Mouse (Mus musculus): ENCODE results near the gene C2cd3. TPM values are rescaled to one million over a fixed set of nuclear protein-coding genes. Genes with fewer than 3 reads are reported as not detected.
A peak's percentile ranks its signal among the peaks of the same experiment; 100 is the strongest.

Gene C2cd3
- total and polyA plus RNA-seq, 3 experiments = 8.5 to 23.5 TPM; not detected in 1

- H3K9me3 ChIP-seq (replicated peaks; ENCODE audit: insufficient read depth, low read length) = no peaks in the 10 kb centered on the region
- TF ChIP-seq MYC (IDR thresholded peaks at IDR 0.05; ENCODE audit: low read depth, low read length) = no peak
- TF ChIP-seq USF1 (IDR thresholded peaks at IDR 0.05; ENCODE audit: low read depth, low read length) = no peak
- TF ChIP-seq MAZ (IDR thresholded peaks at IDR 0.05; ENCODE audit: low read depth, low read length) = no peak
- H3K4me3 ChIP-seq (ENCODE audit: control insufficient read depth in 1 of 2, insufficient read depth in 1 of 2, low read depth in 2 of 2, low read length in 2 of 2) = no peak overlapping the region
- H3K27me3 ChIP-seq (ENCODE audit: control insufficient read depth in 1 of 2, insufficient read depth in 2 of 2, low read length in 2 of 2) = no peaks in the 10 kb centered on the region
- H3K4me1 ChIP-seq (ENCODE audit: control insufficient read depth in 1 of 2, insufficient read depth in 2 of 2, low read length in 2 of 2) = peaks cover 3 to 10% of the 10 kb centered on the region in 2 experiments; a peak in 3 of 4 replicates
- no peak overlapping the region for H3K9ac ChIP-seq (ENCODE audit: control insufficient read depth, low read depth, low read length, poor library complexity, severe bottlenecking)
- H3K36me3 ChIP-seq (ENCODE audit: control insufficient read depth in 1 of 2, insufficient read depth in 2 of 2, low read length in 2 of 2) = peaks cover 0 to 10% of the 10 kb centered on the region in 2 experiments; a peak in 2 of 4 replicates
- no peaks in the 10 kb centered on the region for H3K79me2 ChIP-seq (ENCODE audit: control insufficient read depth, insufficient read depth, low read length, poor library complexity)
- DNase-seq (ENCODE audit: low read depth, low spot score) = peak; percentile 72
- no peak overlapping the region for H3K27ac ChIP-seq (ENCODE audit: control insufficient read depth, low read depth, low read length)
Measured at GRCm38 (mm10) chr7:100443728-100444127, 71.7 kb downstream of the C2cd3 start.

GRCm38 (mm10) chr7:100446271-100446670, 74.2 kb downstream of the C2cd3 start:
- H3K27ac ChIP-seq (ENCODE audit: control insufficient read depth, low read depth, low read length) = no peak overlapping the region
- no peak overlapping the region for H3K9ac ChIP-seq (ENCODE audit: control insufficient read depth, low read depth, low read length, poor library complexity, severe bottlenecking)
- peaks cover 10 to 23% of the 10 kb centered on the region in 2 experiments; a peak in 3 of 4 replicates for H3K4me1 ChIP-seq (ENCODE audit: control insufficient read depth in 1 of 2, insufficient read depth in 2 of 2, low read length in 2 of 2)
- no peaks in the 10 kb centered on the region for H3K79me2 ChIP-seq (ENCODE audit: control insufficient read depth, insufficient read depth, low read length, poor library complexity)
- TF ChIP-seq USF2 (IDR thresholded peaks at IDR 0.05; ENCODE audit: borderline replicate concordance in 1 of 2, insufficient read depth in 1 of 2, low read depth in 1 of 2, low read length in 2 of 2) (no peak), TCF12 (IDR thresholded peaks at IDR 0.05; ENCODE audit: low read depth, low read length) (no peak), CHD2 (IDR thresholded peaks at IDR 0.05; ENCODE audit: low read length) (no peak), HCFC1 (IDR thresholded peaks at IDR 0.05; ENCODE audit: low read depth, low read length) (no peak), ZKSCAN1 (IDR thresholded peaks at IDR 0.05; ENCODE audit: low read depth, low read length) (no peak), TAL1 (IDR thresholded peaks at IDR 0.05; ENCODE audit: low read length) (no peak), TBP (IDR thresholded peaks at IDR 0.05; ENCODE audit: low read depth, low read length) (no peak), MEF2A (IDR thresholded peaks at IDR 0.05; ENCODE audit: extremely low read depth, insufficient replicate concordance, low read depth, low read length, poor library complexity, severe bottlenecking) (no peak), JUND (IDR thresholded peaks at IDR 0.05; ENCODE audit: low read depth, low read length) (no peak), EP300 (IDR thresholded peaks at IDR 0.05; ENCODE audit: low read depth in 1 of 2, low read length in 2 of 2) (no peak), ZC3H11A (IDR thresholded peaks at IDR 0.05; ENCODE audit: low read depth, low read length) (no peak)
- H3K27me3 ChIP-seq (ENCODE audit: control insufficient read depth in 1 of 2, insufficient read depth in 2 of 2, low read length in 2 of 2) = no peaks in the 10 kb centered on the region
- H3K4me3 ChIP-seq (ENCODE audit: control insufficient read depth in 1 of 2, insufficient read depth in 1 of 2, low read depth in 2 of 2, low read length in 2 of 2) = no peak overlapping the region
- DNase-seq (ENCODE audit: low read depth, low spot score) = no peak
- no peaks in the 10 kb centered on the region for H3K9me3 ChIP-seq (replicated peaks; ENCODE audit: insufficient read depth, low read length)
- H3K36me3 ChIP-seq (ENCODE audit: control insufficient read depth in 1 of 2, insufficient read depth in 2 of 2, low read length in 2 of 2) = peaks cover 0 to 19% of the 10 kb centered on the region in 2 experiments; a peak in 2 of 4 replicates

GRCm38 (mm10) chr7:100448530-100448929, 76.5 kb downstream of the C2cd3 start:
- Histone ChIP-seq H3K27ac (ENCODE audit: control insufficient read depth, low read depth, low read length) (peak overlapping the region; percentile 51), H3K27me3 (ENCODE audit: control insufficient read depth in 1 of 2, insufficient read depth in 2 of 2, low read length in 2 of 2) (no peaks in the 10 kb centered on the region), H3K9me3 (replicated peaks; ENCODE audit: insufficient read depth, low read length) (no peaks in the 10 kb centered on the region), H3K4me3 (ENCODE audit: control insufficient read depth in 1 of 2, insufficient read depth in 1 of 2, low read depth in 2 of 2, low read length in 2 of 2) (no peak overlapping the region), H3K79me2 (ENCODE audit: control insufficient read depth, insufficient read depth, low read length, poor library complexity) (no peaks in the 10 kb centered on the region), H3K4me1 (ENCODE audit: control insufficient read depth in 1 of 2, insufficient read depth in 2 of 2, low read length in 2 of 2) (peaks cover 10 to 18% of the 10 kb centered on the region in 2 experiments; a peak in 3 of 4 replicates), H3K9ac (ENCODE audit: control insufficient read depth, low read depth, low read length, poor library complexity, severe bottlenecking) (no peak overlapping the region), H3K36me3 (ENCODE audit: control insufficient read depth in 1 of 2, insufficient read depth in 2 of 2, low read length in 2 of 2) (peaks cover 0 to 16% of the 10 kb centered on the region in 2 experiments; a peak in 3 of 4 replicates)
- TF ChIP-seq ZMIZ1 (IDR thresholded peaks at IDR 0.05; ENCODE audit: low read depth, low read length) = no peak
- no peak for TF ChIP-seq POLR2AphosphoS2 (IDR thresholded peaks at IDR 0.05; ENCODE audit: low read length)
- TF ChIP-seq CHD2 (IDR thresholded peaks at IDR 0.05; ENCODE audit: low read length) = no peak
- no peak for TF ChIP-seq NRF1 (IDR thresholded peaks at IDR 0.05; ENCODE audit: insufficient read depth, low read depth, low read length, poor library complexity, severe bottlenecking)
- TF ChIP-seq KAT2A (conservative IDR thresholded peaks at IDR 0.05; ENCODE audit: low read depth, low read length) = no peak; the same call in 1 of the 2 replicates
- TF ChIP-seq RCOR1 (IDR thresholded peaks at IDR 0.05; ENCODE audit: low read depth, low read length) = no peak
- TF ChIP-seq ZC3H11A (IDR thresholded peaks at IDR 0.05; ENCODE audit: low read depth, low read length) = no peak
- no peak for TF ChIP-seq MXI1 (IDR thresholded peaks at IDR 0.05; ENCODE audit: low read depth, low read length)
- TF ChIP-seq RAD21 (IDR thresholded peaks at IDR 0.05; ENCODE audit: low read depth, low read length) = no peak
- TF ChIP-seq MAFK (IDR thresholded peaks at IDR 0.05; ENCODE audit: borderline replicate concordance, low read depth, low read length) = no peak
- TF ChIP-seq CTCF (IDR thresholded peaks at IDR 0.05 in 2 of 3, conservative IDR thresholded peaks at IDR 0.05 in 1 of 3; ENCODE audit: control insufficient read depth in 1 of 3, insufficient read depth in 1 of 3, low read depth in 2 of 3, low read length in 3 of 3, poor library complexity in 1 of 3, severe bottlenecking in 1 of 3) = no peak
- no peak for DNase-seq (ENCODE audit: low read depth, low spot score)
